Mouse (Mus musculus) C2C12 (cell line): Measurements from ENCODE around the gene Zfp524. TPM values are rescaled to one million over a fixed set of nuclear protein-coding genes. Genes with fewer than 3 reads are reported as not detected.

Source experiments
- H3K27me3 ChIP-seq: one replicate; pipeline ENCODE4 v1.6.1; 2011; ENCODE audit not compliant: control insufficient read depth, insufficient read depth, insufficient read length
- H3K36me3 ChIP-seq: one replicate; pipeline ENCODE4 v1.6.1; 2011; ENCODE audit not compliant: control insufficient read depth, insufficient read depth
- H3K4me3 ChIP-seq: one replicate; pipeline ENCODE4 v1.5.1; 2011; ENCODE audit warnings: mild to moderate bottlenecking, control low read depth; ENCODE audit not compliant: poor library complexity, insufficient read depth, severe bottlenecking
- H3K79me2 ChIP-seq: one replicate; pipeline ENCODE4 v1.6.1; 2011; ENCODE audit not compliant: control insufficient read depth, insufficient read depth
- H3K79me3 ChIP-seq: one replicate; pipeline ENCODE4 v1.6.1; 2011; ENCODE audit warnings: low read depth, control low read depth
- H3ac ChIP-seq: one replicate; pipeline ENCODE3; 2011; ENCODE audit warnings: low read depth; ENCODE audit not compliant: control insufficient read depth, insufficient read length
- CEBPB ChIP-seq: IDR thresholded peaks from one replicate; pipeline ENCODE4 v1.6.1; 2011; ENCODE audit warnings: low read depth, mild to moderate bottlenecking, control low read depth, moderate library complexity
- CTCF ChIP-seq: IDR thresholded peaks from one replicate; pipeline ENCODE4 v1.5.1; 2011; ENCODE audit not compliant: control insufficient read depth, insufficient read depth, insufficient read length
- FOSL1 ChIP-seq: IDR thresholded peaks from one replicate; pipeline ENCODE4 v1.8.0; 2011; ENCODE audit warnings: mild to moderate bottlenecking, low read length; ENCODE audit not compliant: poor library complexity, insufficient read depth, severe bottlenecking
- MAX ChIP-seq: IDR thresholded peaks from one replicate; pipeline ENCODE4 v1.6.1; 2011; ENCODE audit warnings: mild to moderate bottlenecking, control low read depth
- MYOD1 ChIP-seq: IDR thresholded peaks from one replicate; pipeline ENCODE4 v1.6.1; 2011; ENCODE audit warnings: low read depth; ENCODE audit not compliant: control insufficient read depth, insufficient read length
- MYOG ChIP-seq: IDR thresholded peaks from one replicate; pipeline ENCODE4 v1.6.1; 2011; ENCODE audit not compliant: control insufficient read depth, insufficient read length; ENCODE audit errors: extremely low read depth
- USF1 ChIP-seq: IDR thresholded peaks from one replicate; pipeline ENCODE4 v1.6.1; 2011; ENCODE audit warnings: low read depth, mild to moderate bottlenecking, control low read depth, moderate library complexity
- polyA plus RNA-seq: library from polyadenylated mRNA; unstranded; fragments of >200 nt; fragmentation: generic; extraction: Trizol; gene quantifications from one replicate; pipeline ENCODE4 v1.2.1, GENCODE M21; 2012; ENCODE audit warnings: missing spikeins

Gene Zfp524
- polyA plus RNA-seq, 1 experiment = 12.9 TPM

GRCm38 (mm10) chr7:5031496-5031895 lies 17.3 kb downstream of the Zfp524 start:
- H3ac ChIP-seq = no peak overlapping the region
- H3K27me3 ChIP-seq = no peaks in the 10 kb centered on the region
- H3K36me3 ChIP-seq = peaks cover 59% of the 10 kb centered on the region
- H3K4me3 ChIP-seq = no peak overlapping the region
- peaks cover 3% of the 10 kb centered on the region for H3K79me2 ChIP-seq
- H3K79me3 ChIP-seq = peaks cover 1% of the 10 kb centered on the region
- TF ChIP-seq FOSL1 (no peak), CTCF (no peak), MAX (no peak), CEBPB (no peak), MYOD1 (no peak), USF1 (no peak), MYOG (no peak)

- peaks cover 1% of the 10 kb centered on the region for H3K79me3 ChIP-seq
- H3K27me3 ChIP-seq = no peaks in the 10 kb centered on the region
- H3ac ChIP-seq = no peak within 1 kb of the TSS
- no peak within 1 kb of the TSS for H3K4me3 ChIP-seq
- TF ChIP-seq CTCF (no peak), CEBPB (no peak), USF1 (no peak), MYOD1 (no peak), FOSL1 (no peak), MYOG (no peak)
- peaks cover 45% of the 10 kb centered on the region for H3K36me3 ChIP-seq
- no peaks in the 10 kb centered on the region for H3K79me2 ChIP-seq
These were observed 19.6 kb downstream of the Zfp524 start, which contains the start of gene 4632433K11Rik for GRCm38 (mm10) chr7:5033818-5034217. 4632433K11Rik (plus strand) TSS chr7:5034118.

- Histone ChIP-seq H3K4me3 (no peak overlapping the region), H3K79me3 (peaks cover 1% of the 10 kb centered on the region), H3K79me2 (no peaks in the 10 kb centered on the region), H3ac (no peak overlapping the region), H3K36me3 (peaks cover 29% of the 10 kb centered on the region), H3K27me3 (no peaks in the 10 kb centered on the region)
- no peak for TF ChIP-seq MYOD1
- no peak for TF ChIP-seq USF1
- no peak for TF ChIP-seq CEBPB
- no peak for TF ChIP-seq MAX
- no peak for TF ChIP-seq MYOG
- TF ChIP-seq CTCF = no peak
- no peak for TF ChIP-seq FOSL1
These were observed 21.4 kb downstream of the Zfp524 start for GRCm38 (mm10) chr7:5035628-5036027.

- peaks cover 24% of the 10 kb centered on the region for H3K36me3 ChIP-seq
- H3ac ChIP-seq = no peak overlapping the region
- H3K4me3 ChIP-seq = no peak overlapping the region
- peaks cover 1% of the 10 kb centered on the region for H3K79me3 ChIP-seq
- no peaks in the 10 kb centered on the region for H3K27me3 ChIP-seq
- H3K79me2 ChIP-seq = no peaks in the 10 kb centered on the region
- TF ChIP-seq FOSL1 = no peak
- no peak for TF ChIP-seq CTCF
- TF ChIP-seq MYOD1 = no peak
- no peak for TF ChIP-seq USF1
- no peak for TF ChIP-seq MYOG
- TF ChIP-seq MAX = no peak
- no peak for TF ChIP-seq CEBPB
These were observed 21.9 kb downstream of the Zfp524 start for GRCm38 (mm10) chr7:5036136-5036535.

GRCm38 (mm10) chr7:5037026-5037425 lies 22.8 kb downstream of the Zfp524 start:
- Histone ChIP-seq H3ac (no peak overlapping the region), H3K36me3 (peaks cover 15% of the 10 kb centered on the region)
- TF ChIP-seq USF1 (no peak), CEBPB (no peak), CTCF (no peak), MYOD1 (no peak), MYOG (no peak), MAX (no peak), FOSL1 (no peak)

GRCm38 (mm10) chr7:5037467-5037866 lies 23.3 kb downstream of the Zfp524 start:
- peaks cover 11% of the 10 kb centered on the region for H3K36me3 ChIP-seq
- no peaks in the 10 kb centered on the region for H3K27me3 ChIP-seq
- TF ChIP-seq FOSL1 (no peak), MYOD1 (no peak), USF1 (no peak), CEBPB (no peak), MYOG (no peak), MAX (no peak), CTCF (no peak)
- H3K4me3 ChIP-seq = no peak overlapping the region
- H3K79me2 ChIP-seq = no peaks in the 10 kb centered on the region
- H3K79me3 ChIP-seq = peaks cover 1% of the 10 kb centered on the region
- H3ac ChIP-seq = no peak overlapping the region

More at GRCm38 (mm10) chr7:5037026-5037425, 22.8 kb downstream of the Zfp524 start:
- H3K4me3 ChIP-seq = no peak overlapping the region
- no peaks in the 10 kb centered on the region for H3K79me2 ChIP-seq
- H3K27me3 ChIP-seq = no peaks in the 10 kb centered on the region
- peaks cover 1% of the 10 kb centered on the region for H3K79me3 ChIP-seq
